Mouse (Mus musculus) ovary, postnatal 36 days (tissue): Measurements from ENCODE around the gene Tssk3.
"Not testable (repeated sequence)": the region's sequence is repeated elsewhere in the genome, so short reads cannot be mapped to it uniquely, and the experiment has no call there.

ENCODE experiments used
- DNase-seq: peaks from one replicate; pipeline ENCODE4 v3.0.0; 2022; ENCODE audit warnings: low spot score, mixed read lengths

The Tssk3 gene

DNA sequence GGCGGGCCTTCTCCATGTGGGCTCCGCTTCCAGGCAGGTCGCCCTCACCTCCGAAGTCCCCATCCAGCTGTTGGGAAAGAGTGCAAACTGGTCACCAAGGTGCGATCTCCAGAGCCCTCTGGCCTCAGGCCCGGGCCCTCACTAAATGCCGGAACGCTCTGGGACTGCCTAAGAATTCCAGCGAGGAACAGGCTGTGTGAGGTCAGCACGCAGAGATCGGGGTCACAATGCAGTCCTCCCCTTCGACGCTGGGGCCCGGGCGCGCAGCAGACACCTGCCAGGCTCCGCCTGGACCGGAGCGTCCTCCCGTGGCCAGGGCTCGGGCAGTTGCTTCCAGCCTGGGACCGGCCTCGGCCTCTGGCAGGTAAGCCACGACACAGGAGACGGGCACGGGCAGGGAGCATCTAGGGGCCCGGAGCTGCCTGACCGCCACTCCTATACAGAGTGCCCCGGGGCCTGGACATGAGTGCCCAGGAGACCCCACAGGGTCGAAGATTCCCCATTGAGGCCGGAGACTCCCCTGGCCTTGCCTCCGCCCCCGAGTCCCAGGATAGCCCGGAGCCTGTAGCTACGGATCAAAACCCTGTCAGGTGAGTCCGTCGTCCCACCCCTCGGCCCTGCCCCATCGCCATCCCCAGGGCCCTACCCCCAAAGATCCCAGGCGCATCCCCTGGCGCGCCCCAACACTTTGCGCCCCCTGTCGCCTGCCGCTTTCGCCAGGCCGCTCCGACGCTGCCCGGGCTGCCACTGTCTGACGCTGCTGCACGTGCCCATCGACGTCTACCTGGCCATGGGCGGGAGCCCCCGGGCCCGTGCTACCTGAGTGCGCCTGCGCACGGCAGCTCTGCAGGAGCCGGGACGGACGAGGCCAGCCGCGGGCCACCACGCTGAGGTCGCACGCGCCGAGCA is at the start of gene Tssk3, which contains the start of gene Fam229a:
Gene Tssk3, minus strand, starts transcription at position 51 of the 909 bp plus-strand sequence.
Gene Fam229a, plus strand, starts transcription at position 219 of the 909 bp plus-strand sequence.
- DNase-seq = peak; percentile 38

- no peak for DNase-seq
These were observed 49.2 kb upstream of the Tssk3 start for GRCm38 (mm10) chr4:129540012-129540411.

DNA sequence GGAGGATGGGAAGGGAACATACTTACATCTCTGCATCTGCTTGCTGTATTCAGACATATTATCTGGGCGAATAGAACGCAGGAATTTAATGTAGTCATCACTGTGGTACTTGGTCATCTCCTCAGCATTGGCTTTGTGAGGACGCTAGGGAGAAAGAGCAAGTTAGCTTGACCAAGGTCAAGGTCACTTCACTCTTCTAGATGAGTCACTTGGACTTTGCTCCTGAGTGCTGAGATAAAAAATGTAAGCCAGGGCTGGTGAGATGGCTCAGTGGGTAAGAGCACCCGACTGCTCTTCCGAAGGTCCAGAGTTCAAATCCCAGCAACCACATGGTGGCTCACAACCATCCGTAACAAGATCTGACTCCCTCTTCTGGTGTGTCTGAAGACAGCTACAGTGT is 38.1 kb upstream of the Tssk3 start:
- not testable (repeated sequence) for DNase-seq

- no peak for DNase-seq
These were observed 35.1 kb upstream of the Tssk3 start for GRCm38 (mm10) chr4:129525889-129526288.

DNA sequence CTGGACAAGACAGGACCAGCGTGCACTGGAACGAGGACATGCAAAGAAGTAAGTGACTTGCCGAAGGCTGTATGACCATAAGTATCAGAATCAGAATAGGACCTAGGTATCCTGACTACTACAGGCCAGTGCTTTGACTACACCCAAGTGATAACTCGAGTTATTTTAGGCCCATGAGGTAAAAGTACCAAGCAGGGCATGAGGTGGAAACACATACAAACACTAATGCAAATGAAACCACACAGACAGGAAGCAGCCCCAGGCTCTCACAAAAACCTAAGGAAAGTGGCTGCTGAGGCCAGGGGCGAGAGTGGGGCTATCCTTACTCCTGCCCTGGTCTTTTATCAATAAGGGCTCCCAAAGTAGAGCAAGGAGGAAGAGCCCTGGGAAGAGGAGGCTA is 34.5 kb upstream of the Tssk3 start:
- DNase-seq = no peak

- no peak for DNase-seq
These were observed 27.7 kb upstream of the Tssk3 start for GRCm38 (mm10) chr4:129518519-129518918.

DNA sequence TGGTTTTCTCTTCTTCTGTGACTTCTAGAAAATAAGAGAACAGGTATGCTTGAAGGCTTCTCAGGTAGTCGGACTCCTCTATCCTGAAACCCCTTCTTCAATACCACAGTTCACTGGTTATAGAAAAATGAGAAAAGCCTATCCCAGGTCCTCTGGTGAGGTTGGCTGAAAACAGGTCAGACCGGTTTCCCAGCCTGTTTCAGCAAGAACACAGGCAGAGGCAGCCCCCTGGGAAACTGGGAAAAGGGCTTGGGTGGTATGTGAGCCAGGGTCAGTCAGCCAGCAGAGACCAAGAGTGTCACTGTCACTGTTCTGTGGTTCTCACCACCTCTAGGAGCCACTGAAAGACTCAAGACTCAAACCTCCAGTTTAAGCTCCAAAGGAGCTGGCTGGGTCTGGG is 26.1 kb upstream of the Tssk3 start:
- no peak for DNase-seq

DNA sequence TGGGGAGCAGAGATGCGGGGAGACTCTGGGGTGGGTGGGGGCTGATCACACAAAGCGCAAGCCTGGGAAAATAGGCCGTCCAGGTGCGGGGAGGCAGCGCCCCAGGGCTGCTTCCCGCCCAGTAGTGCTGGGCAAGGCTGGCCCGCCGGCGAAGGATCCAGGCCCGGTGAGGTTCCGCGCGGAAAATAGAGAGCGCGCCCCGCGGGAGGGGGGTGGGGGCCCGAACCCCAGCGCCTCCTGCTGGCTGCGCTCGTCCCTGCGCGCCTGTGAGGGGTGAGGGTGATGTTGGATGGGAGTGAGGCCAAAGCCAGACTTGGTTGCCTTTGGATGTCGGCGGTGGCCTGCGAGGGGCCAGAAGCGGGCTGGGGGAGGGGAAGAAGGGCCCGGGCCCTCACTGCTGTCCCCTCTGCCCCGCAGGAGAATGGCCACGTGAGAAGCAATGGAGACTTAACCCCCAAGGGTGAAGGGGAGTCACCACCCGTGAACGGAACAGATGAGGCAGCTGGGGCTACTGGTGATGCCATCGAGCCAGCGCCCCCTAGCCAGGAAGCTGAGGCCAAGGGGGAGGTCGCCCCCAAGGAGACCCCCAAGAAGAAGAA is 23.6 kb upstream of the Tssk3 start:
- peak; percentile 73 for DNase-seq

GRCm38 (mm10) chr4:129513891-129514290 is 23.1 kb upstream of the Tssk3 start:
- DNase-seq = no peak

DNA sequence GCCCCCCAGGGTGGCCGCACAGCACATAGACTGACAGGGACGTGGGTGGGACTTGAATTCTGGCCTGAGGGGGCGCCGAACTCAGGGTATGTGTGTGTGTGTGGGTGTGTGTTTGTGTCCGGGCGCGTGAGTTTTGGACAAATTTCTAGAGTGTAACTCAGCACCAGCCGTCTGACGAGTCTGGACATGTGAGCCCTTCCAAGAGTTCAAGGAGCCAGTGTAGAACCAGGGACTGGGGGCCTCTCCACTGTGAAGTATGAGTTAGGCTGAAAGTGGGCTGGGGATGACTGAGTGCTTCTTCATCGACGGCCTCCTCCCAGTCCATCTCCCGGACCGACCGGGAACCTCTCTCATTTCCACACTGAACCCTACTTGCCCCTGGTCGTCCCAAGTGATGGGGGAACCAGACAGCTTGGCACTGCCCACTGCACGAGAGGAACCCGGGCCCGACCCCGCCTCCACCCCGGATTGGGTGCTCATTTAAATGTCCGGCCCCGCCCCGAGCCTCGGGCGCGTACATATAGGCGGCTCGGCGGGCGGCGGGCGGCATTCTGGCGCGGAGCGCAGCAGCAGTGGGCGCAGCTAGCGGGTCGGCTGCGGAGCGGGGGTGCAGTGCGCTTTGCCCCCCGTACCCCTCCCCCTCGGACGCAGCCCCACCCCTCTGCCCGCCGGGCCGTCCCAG is 22.4 kb upstream of the Tssk3 start, which contains the start of gene Marcksl1:
Gene Marcksl1, plus strand, starts transcription at position 496 of the 682 bp plus-strand sequence.
- peak; percentile 93 for DNase-seq

- no peak for DNase-seq
These were observed 20.7 kb upstream of the Tssk3 start for GRCm38 (mm10) chr4:129511413-129512096.

- no peak for DNase-seq
These were observed 20.0 kb upstream of the Tssk3 start for GRCm38 (mm10) chr4:129510723-129511412.

DNA sequence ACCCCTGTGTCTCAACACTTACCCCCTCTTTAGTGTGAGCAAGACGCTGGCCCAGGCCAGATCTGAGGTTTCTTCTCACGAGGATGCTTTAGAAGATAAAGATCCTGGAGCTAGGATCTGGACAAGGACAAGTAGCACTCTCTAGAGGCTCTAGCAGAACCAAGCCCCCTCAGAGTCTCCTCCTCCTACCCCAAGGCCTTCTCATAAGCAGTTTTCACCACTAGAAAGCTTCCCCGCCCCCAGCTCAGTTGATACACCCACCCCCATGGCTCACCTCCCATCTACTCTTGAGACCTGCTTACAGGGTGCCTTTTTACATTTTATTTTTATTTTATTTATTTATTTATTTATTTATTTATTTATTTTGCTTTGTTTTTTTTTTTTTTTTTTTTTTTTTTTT is 18.8 kb upstream of the Tssk3 start:
- DNase-seq = no peak

DNA sequence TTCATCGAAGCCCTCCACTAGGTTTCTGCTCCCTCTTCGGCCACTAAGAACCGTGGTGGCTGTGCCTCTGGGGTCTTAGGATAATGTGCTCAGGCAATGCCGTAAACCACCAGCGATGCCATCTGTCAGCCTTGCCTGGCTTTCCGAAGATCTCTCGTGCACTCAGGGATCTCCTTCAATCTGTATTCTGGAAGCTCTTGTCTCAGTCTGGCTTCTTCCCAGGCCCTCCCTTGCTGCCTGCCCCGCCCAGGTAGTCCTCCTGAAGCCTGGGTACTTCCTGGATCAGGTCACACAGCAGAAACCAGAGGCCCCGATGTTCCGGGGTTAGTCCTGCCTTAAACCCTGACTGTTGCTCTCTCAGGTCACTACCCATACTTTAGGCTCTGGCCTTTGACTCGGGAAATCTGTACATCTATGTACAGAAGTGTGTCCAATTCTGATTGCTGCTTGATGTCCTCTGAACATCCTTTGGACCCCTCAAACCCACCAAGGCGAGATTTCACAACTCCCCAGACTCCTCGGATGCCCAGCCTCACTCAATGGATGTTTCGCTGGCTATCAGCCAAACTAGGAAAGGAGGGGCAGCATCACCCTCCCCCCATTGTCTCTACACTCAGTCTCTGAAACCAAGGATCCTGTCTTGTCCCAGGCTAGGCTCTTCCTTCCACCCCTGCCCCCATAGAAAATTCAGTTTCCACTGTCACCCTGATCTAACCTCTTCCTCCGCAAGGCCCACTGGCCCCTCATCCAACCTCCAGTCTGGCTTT is 18.2 kb upstream of the Tssk3 start:
- DNase-seq = no peak

DNA sequence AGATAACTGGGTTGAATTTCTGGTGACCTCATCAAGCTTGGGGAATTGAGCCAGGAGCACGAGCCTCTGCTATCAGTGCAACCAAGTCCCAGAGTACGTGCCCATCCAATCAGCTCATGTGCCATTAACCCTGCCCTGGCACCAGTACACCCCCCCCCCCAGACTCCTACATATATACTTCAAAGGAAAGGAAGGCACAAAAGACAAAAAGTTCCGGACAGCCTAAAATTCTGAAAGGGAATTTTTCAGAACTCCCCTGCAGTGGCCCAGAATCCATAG is 17.4 kb upstream of the Tssk3 start:
- DNase-seq = no peak

DNA sequence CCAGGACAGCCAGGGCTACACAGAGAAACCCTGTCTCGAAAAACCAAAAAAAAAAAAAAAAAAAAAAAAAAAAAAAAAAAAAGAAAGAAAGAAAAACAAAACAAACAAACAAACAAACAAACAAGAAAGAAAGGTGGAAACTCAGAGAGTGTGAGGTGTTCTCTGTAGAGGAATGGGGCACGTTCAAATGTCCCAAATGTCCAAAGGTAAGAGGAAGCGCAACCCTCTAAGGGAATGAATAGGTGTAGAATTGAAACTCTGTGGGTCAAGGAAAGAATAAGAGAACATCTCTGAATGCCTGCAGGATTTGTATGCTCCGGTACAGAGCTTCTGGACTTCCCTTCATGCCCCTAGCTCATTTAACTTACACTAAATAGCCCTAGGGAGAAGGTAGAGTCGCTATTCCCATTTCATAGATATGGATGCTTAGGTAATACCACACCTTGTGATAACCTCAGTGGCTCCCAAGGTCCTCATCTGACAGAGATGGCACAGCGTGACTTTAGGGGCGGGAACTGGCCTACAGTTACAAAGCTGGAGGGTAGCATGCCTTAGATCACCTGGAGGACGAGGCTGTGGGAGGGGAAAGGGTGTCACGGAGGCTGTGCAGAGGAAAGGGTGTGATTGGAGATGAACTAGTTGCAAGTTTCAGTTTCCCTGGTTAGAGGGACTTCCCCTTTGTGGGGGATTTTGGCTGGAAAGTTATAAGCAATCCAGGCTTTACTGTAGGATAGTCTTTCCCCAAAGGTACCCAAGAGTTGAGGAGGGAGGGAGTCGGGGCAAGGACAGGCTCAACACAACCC is 16.8 kb upstream of the Tssk3 start:
- no peak for DNase-seq

DNA sequence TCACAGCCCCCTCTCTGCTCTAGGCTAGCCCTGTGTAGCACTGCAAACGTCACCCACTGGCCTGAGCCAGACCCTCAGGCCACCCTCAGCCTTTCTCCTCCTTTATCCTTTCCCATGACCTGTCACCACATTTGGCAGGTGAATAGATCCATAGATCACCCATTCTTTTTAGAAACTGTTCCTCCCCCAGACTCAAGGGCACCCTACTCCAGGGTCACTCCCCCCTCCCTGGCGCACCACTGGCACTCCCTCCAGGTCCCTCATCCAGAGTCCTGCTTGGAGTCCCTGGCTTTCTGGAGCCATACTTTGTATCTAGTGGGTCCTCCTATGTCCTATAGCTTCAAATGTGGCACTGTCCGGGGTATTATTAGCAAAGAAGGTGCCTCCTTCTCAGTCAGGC is 14.7 kb upstream of the Tssk3 start:
- no peak for DNase-seq

GRCm38 (mm10) chr4:129502901-129503444 is 12.2 kb upstream of the Tssk3 start:
- DNase-seq = no peak

- no peak for DNase-seq
These were observed 11.6 kb upstream of the Tssk3 start for GRCm38 (mm10) chr4:129502327-129502888.
